Mouse (Mus musculus): Measurements from ENCODE around the gene Endov. TPM values are rescaled to one million over a fixed set of nuclear protein-coding genes. Genes with fewer than 3 reads are reported as not detected.

The Endov gene
- polyA plus RNA-seq, 2 experiments: 4.3 to 5.1 TPM

DNA sequence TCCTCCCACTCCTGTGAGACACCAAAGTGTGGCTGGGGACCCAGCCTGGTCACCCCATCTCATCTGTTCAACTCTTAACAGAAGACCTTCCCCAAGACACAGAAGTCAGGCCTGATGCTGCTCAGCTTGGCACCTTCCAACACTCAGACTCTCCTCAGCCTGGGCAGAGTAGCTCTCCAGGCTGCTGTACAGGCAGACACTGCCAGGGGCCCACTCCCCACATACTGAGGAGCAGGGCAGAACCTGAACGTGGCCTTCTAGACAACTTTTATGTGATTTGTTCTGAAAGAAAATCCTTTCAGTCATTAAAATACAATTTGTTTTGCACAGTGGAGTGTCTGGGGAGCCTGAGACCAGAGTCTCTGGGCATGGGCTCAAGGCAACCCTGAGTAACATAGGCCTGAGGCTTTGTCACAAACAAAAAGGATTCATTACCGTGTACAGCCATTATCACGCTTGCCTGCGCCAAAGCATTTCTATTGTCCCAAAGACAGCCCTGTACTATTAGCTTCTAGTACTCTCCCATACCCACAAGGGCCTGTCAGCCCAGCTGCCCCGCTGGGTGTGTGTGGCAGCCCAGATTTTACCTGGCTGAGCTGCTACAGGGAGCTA is 18.1 kb downstream of the Endov start:
- H3K9ac ChIP-seq (replicated peaks): no peak overlapping the region
- H3K4me1 ChIP-seq (replicated peaks; ENCODE audit: control insufficient read depth in 2 of 2, insufficient read depth in 2 of 2, low read length in 1 of 2): no peaks in the 10 kb centered on the region
- no peak for TF ChIP-seq EP300 (IDR thresholded peaks at IDR 0.05; ENCODE audit: low read depth)
- TF ChIP-seq CTCF (IDR thresholded peaks at IDR 0.05; ENCODE audit: low read depth): no peak
- no peak overlapping the region for H3K4me3 ChIP-seq (ENCODE audit: insufficient read depth in 1 of 2, low read depth in 2 of 2, low read length in 2 of 2)
- no peaks in the 10 kb centered on the region for H3K9me3 ChIP-seq (ENCODE audit: control insufficient read depth, low read length)
- peaks cover 11% of the 10 kb centered on the region for H3K27me3 ChIP-seq (ENCODE audit: control insufficient read depth, insufficient read depth, low read length)
- H3K27ac ChIP-seq: no peak overlapping the region
- H3K36me3 ChIP-seq (replicated peaks; ENCODE audit: control insufficient read depth, insufficient read depth, low read depth): no peaks in the 10 kb centered on the region
- DNase-seq (ENCODE audit: low read depth in 3 of 3, low spot score in 3 of 3): no peak
- no peak for ATAC-seq (ENCODE audit: insufficient read depth)
- no peak overlapping the region for H3K4me2 ChIP-seq (ENCODE audit: low read depth)
- WGBS (ENCODE audit: insufficient replicate concordance): 66% methylated on average over 5 of the region's 5 CpGs

DNA sequence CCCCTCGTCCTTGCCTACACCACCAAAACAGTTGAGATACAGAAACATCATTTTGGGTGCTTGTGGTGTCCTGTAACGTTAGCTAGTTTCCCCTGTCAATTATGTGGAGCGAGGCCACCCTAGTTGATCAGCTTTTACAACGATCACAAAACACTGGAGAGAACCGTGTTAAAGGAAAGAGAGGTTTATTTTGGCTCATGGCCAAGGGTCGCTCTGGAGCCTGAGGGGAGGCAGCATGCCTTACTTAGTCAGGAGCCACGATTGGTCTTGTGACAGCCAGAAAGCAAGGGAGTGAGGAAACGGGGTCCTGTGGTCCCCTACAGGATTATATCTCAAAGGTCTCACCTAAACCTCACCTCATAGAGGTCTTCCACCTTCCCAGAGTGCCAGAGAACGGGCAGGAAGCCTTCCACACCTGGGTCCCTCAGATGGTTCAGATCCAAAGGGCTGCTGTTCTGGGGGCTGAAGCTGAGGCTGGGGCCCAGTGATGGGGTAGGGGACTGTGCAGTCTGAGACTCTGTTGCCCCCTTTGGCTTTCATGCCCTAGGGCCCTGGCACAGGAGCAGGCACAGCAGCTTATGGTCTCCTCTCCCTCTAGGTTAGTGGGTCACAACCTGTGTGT is 22.0 kb downstream of the Endov start:
- 29% methylated on average over 9 of the region's 9 CpGs for WGBS (ENCODE audit: insufficient replicate concordance)
- no peak overlapping the region for H3K27ac ChIP-seq
- H3K36me3 ChIP-seq (replicated peaks; ENCODE audit: control insufficient read depth, insufficient read depth, low read depth): no peaks in the 10 kb centered on the region
- no peak overlapping the region for H3K9ac ChIP-seq (replicated peaks)
- DNase-seq (ENCODE audit: low read depth in 3 of 3, low spot score in 3 of 3) (no peak), ATAC-seq (ENCODE audit: insufficient read depth) (no peak)
- H3K4me1 ChIP-seq (replicated peaks; ENCODE audit: control insufficient read depth in 2 of 2, insufficient read depth in 2 of 2, low read length in 1 of 2): no peaks in the 10 kb centered on the region
- no peak overlapping the region for H3K4me3 ChIP-seq (ENCODE audit: insufficient read depth in 1 of 2, low read depth in 2 of 2, low read length in 2 of 2)
- no peak for TF ChIP-seq CTCF (IDR thresholded peaks at IDR 0.05; ENCODE audit: low read depth)
- TF ChIP-seq EP300 (IDR thresholded peaks at IDR 0.05; ENCODE audit: low read depth): no peak
- H3K4me2 ChIP-seq (ENCODE audit: low read depth): no peak overlapping the region
- peaks cover 20% of the 10 kb centered on the region for H3K27me3 ChIP-seq (ENCODE audit: control insufficient read depth, insufficient read depth, low read length)
- H3K9me3 ChIP-seq (ENCODE audit: control insufficient read depth, low read length): no peaks in the 10 kb centered on the region

DNA sequence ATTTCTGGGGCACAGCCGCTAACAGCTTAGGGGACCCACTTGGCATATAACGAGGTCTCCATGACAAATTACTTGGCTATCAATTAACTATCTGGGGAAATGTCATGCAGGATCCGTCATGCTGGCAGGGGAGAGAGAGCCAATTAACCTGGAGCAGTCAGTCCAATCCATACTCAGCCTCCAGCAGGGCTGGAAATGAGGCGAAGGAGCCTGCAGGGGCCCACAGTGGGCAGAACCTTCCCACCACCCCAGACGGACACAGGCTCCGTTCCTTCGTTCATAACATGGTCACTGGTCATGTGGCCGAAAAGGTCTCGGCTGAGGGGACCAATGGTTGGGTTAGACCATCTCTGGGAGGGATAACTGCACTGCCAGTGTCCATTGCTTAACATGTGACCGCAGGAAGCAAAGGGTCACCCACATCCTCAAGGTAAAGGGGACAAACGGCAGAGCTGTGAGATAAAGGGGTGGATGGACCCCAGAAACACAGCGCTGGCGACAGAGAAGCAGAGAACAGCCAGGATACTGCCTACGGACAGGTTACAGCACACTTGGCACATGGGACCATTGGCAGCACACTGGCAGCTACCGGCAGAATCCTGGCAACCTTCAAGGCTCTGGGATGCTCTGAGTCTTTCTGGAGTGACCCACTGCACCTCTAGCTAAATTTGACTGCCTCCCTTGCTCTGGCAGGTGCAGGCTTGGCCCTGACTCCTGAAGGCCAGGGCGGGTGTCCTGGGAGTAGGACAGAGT is 23.1 kb downstream of the Endov start:
- no peaks in the 10 kb centered on the region for H3K4me1 ChIP-seq (replicated peaks; ENCODE audit: control insufficient read depth in 2 of 2, insufficient read depth in 2 of 2, low read length in 1 of 2)
- WGBS (ENCODE audit: insufficient replicate concordance): 41% methylated on average over 16 of the region's 16 CpGs
- no peak overlapping the region for H3K4me2 ChIP-seq (ENCODE audit: low read depth)
- H3K27ac ChIP-seq: no peak overlapping the region
- H3K4me3 ChIP-seq (ENCODE audit: insufficient read depth in 1 of 2, low read depth in 2 of 2, low read length in 2 of 2): no peak overlapping the region
- DNase-seq (ENCODE audit: low read depth in 3 of 3, low spot score in 3 of 3) (no peak), ATAC-seq (ENCODE audit: insufficient read depth) (no peak)
- no peak overlapping the region for H3K9ac ChIP-seq (replicated peaks)
- peaks cover 20% of the 10 kb centered on the region for H3K27me3 ChIP-seq (ENCODE audit: control insufficient read depth, insufficient read depth, low read length)
- H3K9me3 ChIP-seq (ENCODE audit: control insufficient read depth, low read length): no peaks in the 10 kb centered on the region
- TF ChIP-seq CTCF (IDR thresholded peaks at IDR 0.05; ENCODE audit: low read depth): no peak
- no peaks in the 10 kb centered on the region for H3K36me3 ChIP-seq (replicated peaks; ENCODE audit: control insufficient read depth, insufficient read depth, low read depth)

DNA sequence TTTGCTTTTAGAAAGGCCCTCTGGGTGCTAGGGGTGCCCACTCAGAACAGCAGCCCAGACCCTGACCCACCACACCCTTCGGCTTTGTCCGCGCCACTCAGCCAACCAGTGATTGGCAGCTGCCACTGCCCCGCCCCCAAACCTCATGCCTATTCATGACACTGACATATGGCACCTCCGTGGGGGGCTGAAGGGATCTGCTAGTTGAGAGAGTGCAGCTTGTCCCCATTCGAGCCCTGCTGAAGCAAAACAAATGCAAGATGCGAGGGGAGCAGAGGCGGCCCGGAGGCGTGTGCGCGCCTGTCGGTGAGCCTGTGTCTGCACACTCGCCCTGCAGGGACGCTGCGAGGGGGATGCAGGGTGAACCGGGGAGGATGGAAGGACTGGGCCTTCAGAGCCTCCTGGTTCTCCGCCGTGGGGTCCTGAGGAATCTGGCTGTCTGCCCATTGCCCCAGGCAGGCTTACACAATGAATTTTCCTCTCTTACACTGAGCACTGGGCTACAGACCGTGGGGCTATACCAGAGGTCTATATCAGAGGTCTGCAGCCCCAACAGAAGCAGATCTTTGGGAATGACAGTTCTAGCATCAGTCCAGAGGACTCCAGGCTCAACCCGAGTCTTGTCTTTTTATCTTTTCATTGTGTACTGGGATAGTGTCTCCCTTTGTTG is 24.0 kb downstream of the Endov start:
- H3K36me3 ChIP-seq (replicated peaks; ENCODE audit: control insufficient read depth, insufficient read depth, low read depth): no peaks in the 10 kb centered on the region
- WGBS (ENCODE audit: insufficient replicate concordance): 7% methylated on average over 21 of the region's 21 CpGs
- peaks cover 20% of the 10 kb centered on the region for H3K27me3 ChIP-seq (ENCODE audit: control insufficient read depth, insufficient read depth, low read length)
- no peaks in the 10 kb centered on the region for H3K9me3 ChIP-seq (ENCODE audit: control insufficient read depth, low read length)
- no peak for DNase-seq (ENCODE audit: low read depth in 3 of 3, low spot score in 3 of 3)
- no peak overlapping the region for H3K9ac ChIP-seq (replicated peaks)
- H3K4me1 ChIP-seq (replicated peaks; ENCODE audit: control insufficient read depth in 2 of 2, insufficient read depth in 2 of 2, low read length in 1 of 2): no peaks in the 10 kb centered on the region
- H3K4me2 ChIP-seq (ENCODE audit: low read depth): no peak overlapping the region
- H3K27ac ChIP-seq: no peak overlapping the region
- TF ChIP-seq EP300 (IDR thresholded peaks at IDR 0.05; ENCODE audit: low read depth) (no peak), CTCF (IDR thresholded peaks at IDR 0.05; ENCODE audit: low read depth) (0 out of 2 replicates have a peak, but pooled peaks have one; percentile 23)
- ATAC-seq (ENCODE audit: insufficient read depth): no peak
- H3K4me3 ChIP-seq (ENCODE audit: insufficient read depth in 1 of 2, low read depth in 2 of 2, low read length in 2 of 2): no peak overlapping the region

All from liver, embryonic 14.5 days (tissue).